Mouse (Mus musculus) kidney, embryonic 14.5 days (tissue): ENCODE measurements around the gene Sh3kbp1. TPM values are rescaled to one million over a fixed set of nuclear protein-coding genes. Genes with fewer than 3 reads are reported as not detected.

Experiments
- ATAC-seq: fragments of 200-750 bp; cut with Nextera tagmentation; 2 replicates; pipeline ENCODE4 v1.8.0; 2017; ENCODE audit warnings: moderate number of reproducible peaks, mild to moderate bottlenecking, moderate TSS enrichment, moderate library complexity; ENCODE audit not compliant: low FRiP score, low TSS enrichment
- H3K27ac ChIP-seq: fragments of 300-500 bp; sonication (generic); 2 replicates; pipeline ENCODE4 v1.5.1; 2014; ENCODE audit warnings: low read depth, mild to moderate bottlenecking, low read length, moderate library complexity, mixed read lengths
- H3K27me3 ChIP-seq: fragments of 300-500 bp; sonication (generic); 2 replicates; pipeline ENCODE4 v1.6.1; 2014; ENCODE audit warnings: mild to moderate bottlenecking, low read length; ENCODE audit not compliant: control insufficient read depth, insufficient read depth
- H3K36me3 ChIP-seq: fragments of 300-500 bp; sonication (generic); 2 replicates; pipeline ENCODE4 v1.6.1; 2014; ENCODE audit warnings: low read length, mixed read lengths; ENCODE audit not compliant: control insufficient read depth, insufficient read depth
- H3K4me1 ChIP-seq: fragments of 300-500 bp; sonication (generic); 2 replicates; pipeline ENCODE4 v1.6.1; 2014; ENCODE audit warnings: low read length, mixed read lengths; ENCODE audit not compliant: control insufficient read depth, insufficient read depth
- H3K4me2 ChIP-seq: fragments of 300-500 bp; sonication (generic); replicated peaks from 2 replicates; pipeline ENCODE4 v1.6.1; 2014; ENCODE audit warnings: low read depth, mild to moderate bottlenecking, low read length
- H3K4me3 ChIP-seq: fragments of 300-500 bp; sonication (generic); 2 replicates; pipeline ENCODE4 v1.5.1; 2014; ENCODE audit warnings: mild to moderate bottlenecking, low read length
- H3K9ac ChIP-seq: fragments of 300-500 bp; sonication (generic); 2 replicates; pipeline ENCODE4 v1.6.1; 2014; ENCODE audit warnings: low read depth, mild to moderate bottlenecking, low read length, moderate library complexity
- H3K9me3 ChIP-seq: fragments of 300-500 bp; sonication (generic); 2 replicates; pipeline ENCODE4 v1.6.1; 2016; ENCODE audit warnings: low read length; ENCODE audit not compliant: control insufficient read depth
- WGBS: fragments of 180-500 bp; shearing (Covaris S2); extraction: QIAGEN DNeasy Blood & Tissue Kit; methylation state at CpG from one replicate; pipeline ENCODE4 v1.1.7; 2014; 5-methylcytosine and 5-hydroxymethylcytosine counted together
- polyA plus RNA-seq: library from polyadenylated mRNA; unstranded; fragments of >200 nt; fragmentation: Nextera tagmentation; extraction: Ambion mirVana; gene quantifications from 2 replicates; pipeline ENCODE4 v1.2.1, GENCODE M21; 2014

The Sh3kbp1 gene
- polyA plus RNA-seq, 1 experiment from 2014 or later: 41.5 TPM

DNA sequence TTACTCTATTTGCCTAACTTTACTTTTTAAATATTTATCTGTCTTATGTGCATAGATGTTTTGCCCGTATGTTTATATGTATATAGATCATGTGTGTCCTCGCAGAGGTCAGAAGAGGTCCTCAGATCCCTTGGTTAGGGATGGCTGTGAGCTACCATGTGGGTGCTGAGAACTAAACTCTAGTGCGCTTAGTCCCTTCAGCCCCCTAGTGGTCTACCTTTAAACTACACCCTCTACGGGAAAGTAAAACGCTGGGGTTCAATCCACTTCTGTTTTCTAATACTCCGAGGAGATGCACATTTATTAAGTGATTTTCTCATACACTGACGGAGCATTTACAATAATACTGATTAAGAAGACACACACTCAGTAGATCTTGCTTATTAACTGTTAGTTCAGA, 44.3 kb downstream of the Sh3kbp1 start:
- no peak overlapping the region for H3K4me3 ChIP-seq
- no peaks in the 10 kb centered on the region for H3K36me3 ChIP-seq
- H3K27me3 ChIP-seq: no peaks in the 10 kb centered on the region
- ATAC-seq: no peak
- H3K4me2 ChIP-seq: no peak overlapping the region
- H3K4me1 ChIP-seq: no peaks in the 10 kb centered on the region
- no peaks in the 10 kb centered on the region for H3K9me3 ChIP-seq
- WGBS: 86% methylated on average over 7 of the region's 7 CpGs
- H3K27ac ChIP-seq: no peak overlapping the region
- no peak overlapping the region for H3K9ac ChIP-seq

DNA sequence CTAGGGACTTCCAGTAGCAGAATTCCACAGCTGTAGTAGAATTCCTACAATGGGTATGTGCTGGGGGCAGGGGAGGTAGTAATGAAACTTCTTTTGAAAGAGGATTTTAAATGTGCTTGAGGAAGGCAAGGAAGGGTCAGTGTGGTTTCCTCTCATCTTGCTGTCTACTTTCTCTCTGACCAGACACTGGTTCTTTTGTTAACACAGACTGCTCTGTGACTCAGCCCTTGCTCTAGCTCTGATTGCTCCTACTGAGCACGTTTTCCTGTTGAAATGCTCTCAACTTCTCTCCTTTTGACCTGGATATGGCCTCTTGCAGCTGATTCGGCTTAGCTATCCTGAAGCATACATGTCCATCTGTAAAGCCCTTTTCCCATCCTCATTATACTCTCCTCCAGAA, 45.4 kb downstream of the Sh3kbp1 start:
- H3K4me1 ChIP-seq: no peaks in the 10 kb centered on the region
- no peak overlapping the region for H3K27ac ChIP-seq
- no peak for ATAC-seq
- H3K4me3 ChIP-seq: no peak overlapping the region
- 52% methylated on average over 2 of the region's 2 CpGs for WGBS
- no peak overlapping the region for H3K4me2 ChIP-seq
- no peaks in the 10 kb centered on the region for H3K9me3 ChIP-seq
- no peaks in the 10 kb centered on the region for H3K36me3 ChIP-seq
- H3K9ac ChIP-seq: no peak overlapping the region
- no peaks in the 10 kb centered on the region for H3K27me3 ChIP-seq

DNA sequence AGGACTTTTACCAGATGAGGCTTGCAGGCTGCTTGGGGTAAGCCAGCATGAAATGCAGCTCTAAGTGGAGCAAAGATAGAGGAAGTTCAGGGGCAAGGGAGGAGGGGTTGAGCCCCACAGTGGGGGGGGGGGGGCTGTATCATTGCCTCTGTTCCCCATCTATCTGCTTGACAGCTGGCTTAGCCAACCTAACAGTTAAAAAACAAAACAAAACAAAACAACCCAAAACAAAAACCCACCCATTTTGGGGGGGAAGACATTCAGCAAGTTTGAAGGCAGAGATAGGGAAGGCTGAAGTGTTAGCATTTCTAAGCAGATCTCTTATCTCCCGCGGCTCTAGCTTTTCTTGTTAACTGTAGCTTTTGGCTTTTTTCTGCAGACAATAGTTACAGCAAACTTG, 49.2 kb downstream of the Sh3kbp1 start:
- no peak overlapping the region for H3K9ac ChIP-seq
- H3K4me2 ChIP-seq: no peak overlapping the region
- H3K9me3 ChIP-seq: no peaks in the 10 kb centered on the region
- ATAC-seq: no peak
- no peaks in the 10 kb centered on the region for H3K27me3 ChIP-seq
- no peaks in the 10 kb centered on the region for H3K4me1 ChIP-seq
- no peak overlapping the region for H3K4me3 ChIP-seq
- H3K36me3 ChIP-seq: no peaks in the 10 kb centered on the region
- WGBS: 43% methylated on average over 2 of the region's 2 CpGs
- H3K27ac ChIP-seq: no peak overlapping the region

DNA sequence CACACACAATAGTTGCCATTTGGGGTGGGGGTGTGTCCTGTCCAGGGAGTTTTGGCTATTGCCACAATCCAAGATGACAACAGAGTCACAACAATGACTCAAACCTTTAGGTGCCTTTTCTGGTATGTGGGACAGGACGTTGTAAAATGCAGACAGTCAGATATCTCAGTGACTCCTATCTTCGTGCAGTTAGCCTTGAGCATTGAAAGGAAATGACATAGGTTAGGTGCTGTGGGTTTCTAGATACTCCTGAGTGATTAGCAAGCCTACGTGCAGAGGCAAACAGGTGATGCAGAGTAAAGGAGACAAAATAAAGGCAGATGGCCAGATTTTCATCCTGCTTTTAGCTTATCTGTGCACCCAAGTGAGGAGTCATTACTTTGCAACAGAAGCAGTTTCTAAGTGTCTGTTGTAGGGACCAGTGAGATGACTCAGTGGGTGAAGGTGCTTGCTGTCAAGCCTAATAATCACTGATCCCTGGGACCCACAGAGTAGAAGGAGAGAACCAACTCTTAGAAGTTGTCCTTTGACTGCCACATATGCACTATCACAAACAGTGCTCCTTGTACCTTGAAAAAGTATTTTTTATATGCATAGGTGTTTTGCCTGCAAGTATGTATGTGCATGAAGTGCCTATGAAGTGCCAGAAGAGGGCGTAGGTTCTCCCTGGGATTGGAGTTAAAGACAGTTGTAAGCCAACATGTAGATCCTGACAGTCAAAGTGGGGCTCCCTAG, 50.7 kb downstream of the Sh3kbp1 start:
- H3K36me3 ChIP-seq: no peaks in the 10 kb centered on the region
- WGBS: 72% methylated on average over 4 of the region's 4 CpGs
- H3K4me2 ChIP-seq: no peak overlapping the region
- no peak overlapping the region for H3K4me3 ChIP-seq
- H3K9ac ChIP-seq: no peak overlapping the region
- H3K27ac ChIP-seq: no peak overlapping the region
- no peaks in the 10 kb centered on the region for H3K27me3 ChIP-seq
- no peaks in the 10 kb centered on the region for H3K4me1 ChIP-seq
- ATAC-seq: no peak
- H3K9me3 ChIP-seq: no peaks in the 10 kb centered on the region

DNA sequence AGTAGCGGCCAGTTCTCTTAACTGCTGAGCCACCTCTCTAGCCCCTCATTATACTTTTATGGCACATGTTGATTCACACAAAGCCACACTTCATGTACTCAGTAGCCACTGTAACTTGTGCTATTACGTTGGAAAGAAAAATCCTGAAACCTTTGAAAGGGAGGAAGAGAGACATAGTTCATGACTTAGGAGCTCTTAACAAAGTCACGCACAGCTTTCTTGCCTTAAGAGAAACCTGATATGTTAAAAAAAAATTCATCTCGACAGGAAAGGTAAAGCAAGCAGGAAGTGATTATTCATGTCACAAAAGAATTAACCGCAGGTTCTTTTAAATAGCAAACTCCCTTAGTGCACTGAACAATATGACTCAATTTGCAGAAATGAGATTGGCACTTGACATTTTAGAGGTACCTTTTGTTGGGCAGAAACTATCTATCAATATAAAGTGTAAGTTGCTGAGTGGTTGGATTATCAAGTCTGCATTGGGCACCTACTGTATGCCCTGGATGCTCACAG, 51.3 kb downstream of the Sh3kbp1 start:
- WGBS: 57% methylated on average over 5 of the region's 5 CpGs
- no peaks in the 10 kb centered on the region for H3K36me3 ChIP-seq
- no peak overlapping the region for H3K4me3 ChIP-seq
- ATAC-seq: no peak
- H3K27me3 ChIP-seq: no peaks in the 10 kb centered on the region
- no peaks in the 10 kb centered on the region for H3K4me1 ChIP-seq
- no peak overlapping the region for H3K4me2 ChIP-seq
- H3K9ac ChIP-seq: no peak overlapping the region
- H3K27ac ChIP-seq: no peak overlapping the region
- no peaks in the 10 kb centered on the region for H3K9me3 ChIP-seq

DNA sequence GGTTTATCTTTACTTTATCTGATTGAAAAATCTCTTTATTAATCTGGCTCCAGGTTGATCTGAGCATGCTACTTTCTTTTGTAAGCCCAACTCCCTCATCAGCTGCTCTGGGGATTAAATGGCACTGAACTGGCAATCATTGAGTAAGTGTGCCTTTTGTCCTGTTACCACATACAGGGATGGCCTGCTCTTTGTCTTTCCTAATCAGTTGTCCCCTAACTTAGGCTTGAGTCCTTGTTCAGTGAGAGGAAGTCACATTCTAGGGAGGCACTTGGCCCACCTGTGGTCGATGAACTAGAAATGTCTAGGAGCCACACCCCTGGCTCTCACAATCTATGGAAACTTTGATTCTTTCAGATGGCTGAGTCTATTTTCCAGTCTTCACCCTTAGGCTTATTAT, 58.4 kb downstream of the Sh3kbp1 start:
- WGBS: 74% methylated on average over 1 of the region's 1 CpGs
- Histone ChIP-seq H3K27ac (no peak overlapping the region), H3K36me3 (no peaks in the 10 kb centered on the region), H3K27me3 (no peaks in the 10 kb centered on the region), H3K9me3 (no peaks in the 10 kb centered on the region), H3K4me3 (no peak overlapping the region), H3K4me1 (no peaks in the 10 kb centered on the region), H3K4me2 (no peak overlapping the region), H3K9ac (no peak overlapping the region)
- no peak for ATAC-seq

DNA sequence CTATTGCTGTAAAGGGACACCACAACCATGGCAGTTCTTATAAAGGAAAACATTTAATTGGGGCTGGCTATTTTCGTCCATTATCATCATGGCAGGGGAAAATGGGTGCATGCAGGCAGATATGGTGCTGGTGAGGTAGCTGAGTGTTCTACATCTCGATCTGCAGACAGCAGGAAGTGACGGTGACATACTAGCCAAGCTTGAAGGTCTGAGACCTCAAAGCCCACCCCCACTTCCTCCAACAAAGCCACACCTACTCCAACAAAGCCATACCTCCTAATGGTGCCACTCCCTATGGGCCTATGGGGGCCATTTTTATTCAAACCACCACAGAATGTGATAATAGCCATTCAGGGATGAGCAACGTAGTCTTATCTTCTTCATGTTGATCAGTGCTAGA, 59.8 kb downstream of the Sh3kbp1 start:
- H3K9me3 ChIP-seq: no peaks in the 10 kb centered on the region
- WGBS: 79% methylated on average over 4 of the region's 4 CpGs
- H3K27me3 ChIP-seq: no peaks in the 10 kb centered on the region
- no peak overlapping the region for H3K4me2 ChIP-seq
- no peak overlapping the region for H3K9ac ChIP-seq
- H3K36me3 ChIP-seq: no peaks in the 10 kb centered on the region
- H3K4me3 ChIP-seq: no peak overlapping the region
- no peak for ATAC-seq
- no peaks in the 10 kb centered on the region for H3K4me1 ChIP-seq
- no peak overlapping the region for H3K27ac ChIP-seq

DNA sequence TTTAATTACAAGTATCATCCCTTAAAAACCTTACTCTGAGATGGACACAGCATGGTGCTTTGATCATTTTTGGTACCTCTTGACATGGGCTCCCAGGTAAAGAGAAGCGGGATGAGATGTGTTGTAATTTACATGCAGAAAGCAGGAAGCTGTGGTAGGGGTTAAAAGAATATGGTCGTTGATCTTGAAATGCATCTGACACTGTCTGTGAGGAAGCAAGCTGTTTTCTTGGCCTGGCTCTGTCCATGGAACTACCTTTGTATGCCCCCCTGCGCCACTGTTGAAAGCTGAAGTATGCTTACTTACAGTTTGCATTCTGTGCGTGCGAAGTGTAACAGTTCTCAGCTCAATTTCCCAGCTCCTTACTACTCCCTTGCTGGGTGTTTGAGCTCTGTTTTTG, 61.6 kb downstream of the Sh3kbp1 start:
- no peak for ATAC-seq
- H3K27ac ChIP-seq: no peak overlapping the region
- no peaks in the 10 kb centered on the region for H3K27me3 ChIP-seq
- H3K9me3 ChIP-seq: no peaks in the 10 kb centered on the region
- H3K4me2 ChIP-seq: no peak overlapping the region
- no peak overlapping the region for H3K9ac ChIP-seq
- WGBS: 87% methylated on average over 5 of the region's 5 CpGs
- H3K36me3 ChIP-seq: no peaks in the 10 kb centered on the region
- H3K4me1 ChIP-seq: no peaks in the 10 kb centered on the region
- H3K4me3 ChIP-seq: no peak overlapping the region

DNA sequence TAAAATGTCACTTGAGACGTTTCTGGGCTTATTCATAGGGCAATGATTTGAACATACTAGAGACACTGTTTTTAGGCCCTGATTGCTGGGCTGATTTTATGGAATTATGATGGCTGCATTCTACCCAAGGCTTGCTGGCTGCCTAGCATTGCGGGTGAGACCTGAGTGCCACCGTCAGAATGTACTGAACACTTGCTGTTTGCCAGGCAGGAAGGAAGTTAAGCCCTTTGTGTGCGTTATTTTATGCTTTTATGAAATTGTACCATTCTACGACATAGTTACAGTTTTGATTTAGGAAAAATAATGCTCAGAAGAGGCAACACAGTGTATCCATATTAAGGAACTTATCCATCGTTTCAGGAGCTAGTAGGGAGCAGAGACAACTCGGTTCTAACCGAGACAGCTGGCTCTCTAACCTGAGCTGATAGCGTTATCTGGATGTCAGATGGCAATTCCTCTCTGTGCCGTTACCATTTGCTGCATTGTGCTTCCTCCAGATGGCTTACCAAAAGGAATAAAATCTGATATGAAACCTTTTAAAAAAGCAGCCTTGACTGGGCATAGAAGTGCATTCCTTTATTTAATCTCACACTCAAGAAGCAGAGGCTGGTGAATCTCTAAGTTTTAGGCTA, 62.8 kb downstream of the Sh3kbp1 start:
- Histone ChIP-seq H3K9me3 (no peaks in the 10 kb centered on the region), H3K4me1 (no peaks in the 10 kb centered on the region), H3K36me3 (no peaks in the 10 kb centered on the region), H3K27me3 (no peaks in the 10 kb centered on the region), H3K4me3 (no peak overlapping the region), H3K4me2 (no peak overlapping the region), H3K9ac (no peak overlapping the region), H3K27ac (no peak overlapping the region)
- no peak for ATAC-seq
- WGBS: 79% methylated on average over 10 of the region's 10 CpGs
